Mouse (Mus musculus): ENCODE measurements around the gene Cdh18. TPM values are rescaled to one million over a fixed set of nuclear protein-coding genes. Genes with fewer than 3 reads are reported as not detected.
"Not testable (repeated sequence)": the region's sequence is repeated elsewhere in the genome, so short reads cannot be mapped to it uniquely, and the experiment has no call there.

The Cdh18 gene
- total RNA-seq (2021): 1 to 10 TPM; 9.3 to 9.4 TPM

- no peak for DNase-seq (ENCODE audit: extremely low spot score in 1 of 2, low spot score in 1 of 2)
Observed at GRCm38 (mm10) chr15:22548711-22549271, at the start of gene Cdh18. Gene Cdh18 (plus strand): TSS chr15:22549022.

DNA sequence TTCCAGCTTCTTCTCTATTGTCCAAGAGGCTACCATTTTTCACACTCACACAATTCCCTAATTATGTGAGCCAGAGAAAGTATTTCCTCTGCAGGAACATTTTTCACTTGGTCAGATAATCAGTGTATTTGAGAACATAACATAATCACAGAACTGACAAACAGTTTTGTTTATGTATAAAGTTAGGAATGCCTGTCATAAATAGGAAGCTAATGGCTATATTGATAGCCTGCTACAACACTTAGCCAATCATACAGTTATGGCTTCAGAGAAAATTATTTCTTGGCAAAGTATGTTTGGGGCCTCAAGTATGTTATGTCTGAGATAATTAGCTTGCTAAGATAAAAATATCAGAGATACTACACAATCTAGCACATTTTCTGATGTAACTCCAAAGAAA lies 37.6 kb upstream of the Cdh18 start:
- DNase-seq (ENCODE audit: extremely low spot score in 1 of 2, low spot score in 1 of 2): no peak

GRCm38 (mm10) chr15:22535828-22536227 lies 13.0 kb upstream of the Cdh18 start:
- no peak for DNase-seq (ENCODE audit: extremely low spot score in 1 of 2, low spot score in 1 of 2)

DNA sequence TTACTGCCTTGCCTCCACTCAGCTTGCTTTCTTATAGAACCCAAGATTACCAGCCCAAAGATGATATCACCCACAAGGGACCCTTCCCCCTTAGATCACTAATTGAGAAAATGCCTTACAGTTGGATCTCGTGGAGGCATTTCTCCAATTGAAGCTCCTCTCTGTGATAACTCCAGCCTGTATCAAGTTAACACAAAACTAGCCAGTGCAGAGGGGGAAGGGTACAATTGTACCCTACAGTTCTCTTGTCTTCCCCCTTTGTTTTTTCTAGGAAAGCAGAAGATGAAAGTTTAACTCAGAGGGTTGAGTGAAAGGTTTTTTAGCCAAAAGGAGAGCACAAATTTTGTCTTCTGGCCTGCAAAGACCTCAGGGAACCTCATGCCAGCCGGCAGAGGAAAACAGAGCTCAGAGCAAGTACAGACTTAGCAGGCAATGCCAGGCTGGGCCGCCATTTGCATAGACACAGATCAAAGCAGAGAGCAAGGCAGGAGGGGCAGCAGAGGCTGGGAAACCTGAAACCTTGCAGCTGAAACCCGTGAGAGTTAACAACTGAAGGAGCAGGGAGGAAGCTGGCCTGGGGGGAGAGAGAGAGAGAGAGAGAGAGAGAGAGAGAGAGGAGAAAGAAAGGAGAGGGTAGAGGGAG lies 29.3 kb downstream of the Cdh18 start:
- DNase-seq (ENCODE audit: extremely low spot score in 1 of 2, low spot score in 1 of 2): no peak

DNA sequence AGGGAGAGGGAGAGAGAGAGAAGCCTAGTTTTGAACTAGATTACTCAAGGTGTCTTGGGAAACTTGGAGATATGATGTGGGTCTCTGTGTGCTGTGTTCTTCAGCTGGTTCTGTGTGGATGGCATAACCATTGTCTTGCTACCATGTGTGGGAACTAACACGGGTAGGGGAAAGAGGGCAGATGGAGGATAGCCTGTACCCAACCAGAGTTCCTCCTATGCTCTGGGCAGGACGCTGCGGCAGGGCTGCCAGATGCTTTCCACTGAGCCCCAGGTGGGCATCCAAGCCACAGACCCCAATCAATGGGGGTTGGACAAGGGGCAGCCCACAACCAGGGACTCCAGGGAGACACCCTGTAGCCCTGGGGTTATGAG lies 29.8 kb downstream of the Cdh18 start:
- no peak for DNase-seq (ENCODE audit: extremely low spot score in 1 of 2, low spot score in 1 of 2)

- no peak for DNase-seq (ENCODE audit: extremely low spot score in 1 of 2, low spot score in 1 of 2)
Observed at GRCm38 (mm10) chr15:22584667-22585066, 35.8 kb downstream of the Cdh18 start.

GRCm38 (mm10) chr15:22716376-22716775 lies 167.6 kb downstream of the Cdh18 start:
- no peak for DNase-seq (ENCODE audit: extremely low spot score in 1 of 2, low spot score in 1 of 2)

GRCm38 (mm10) chr15:22717681-22718080 lies 168.9 kb downstream of the Cdh18 start:
- no peak for DNase-seq (ENCODE audit: extremely low spot score in 1 of 2, low spot score in 1 of 2)

DNA sequence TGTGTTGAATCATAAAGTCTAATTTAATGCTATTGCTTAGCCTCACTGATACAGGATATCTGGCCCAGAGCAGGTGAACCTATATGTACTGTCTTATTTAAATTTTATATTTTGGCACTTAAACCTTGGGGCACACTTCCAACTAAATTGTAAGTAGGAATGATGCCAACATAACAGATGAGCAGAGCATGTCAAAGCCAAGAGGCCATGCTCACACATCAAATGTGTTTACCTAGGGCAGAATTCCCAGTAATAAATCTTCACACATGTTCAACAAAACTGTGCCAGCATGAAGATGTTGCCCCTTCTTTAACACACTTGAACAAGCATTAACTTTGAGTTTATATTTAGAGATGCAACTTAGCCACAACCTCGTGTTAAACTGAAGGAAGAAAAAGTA lies 177.8 kb downstream of the Cdh18 start:
- DNase-seq (ENCODE audit: extremely low spot score in 1 of 2, low spot score in 1 of 2): no peak

GRCm38 (mm10) chr15:22733039-22733438 lies 184.2 kb downstream of the Cdh18 start:
- no peak for DNase-seq (ENCODE audit: extremely low spot score in 1 of 2, low spot score in 1 of 2)

- DNase-seq (ENCODE audit: extremely low spot score in 1 of 2, low spot score in 1 of 2): no peak
Observed at GRCm38 (mm10) chr15:22736165-22736564, 187.3 kb downstream of the Cdh18 start.

GRCm38 (mm10) chr15:22761257-22761656 lies 212.4 kb downstream of the Cdh18 start:
- not testable (repeated sequence) for DNase-seq (ENCODE audit: extremely low spot score in 1 of 2, low spot score in 1 of 2)

- not testable (repeated sequence) for DNase-seq (ENCODE audit: extremely low spot score in 1 of 2, low spot score in 1 of 2)
Observed at GRCm38 (mm10) chr15:22766591-22766990, 217.8 kb downstream of the Cdh18 start.

DNA sequence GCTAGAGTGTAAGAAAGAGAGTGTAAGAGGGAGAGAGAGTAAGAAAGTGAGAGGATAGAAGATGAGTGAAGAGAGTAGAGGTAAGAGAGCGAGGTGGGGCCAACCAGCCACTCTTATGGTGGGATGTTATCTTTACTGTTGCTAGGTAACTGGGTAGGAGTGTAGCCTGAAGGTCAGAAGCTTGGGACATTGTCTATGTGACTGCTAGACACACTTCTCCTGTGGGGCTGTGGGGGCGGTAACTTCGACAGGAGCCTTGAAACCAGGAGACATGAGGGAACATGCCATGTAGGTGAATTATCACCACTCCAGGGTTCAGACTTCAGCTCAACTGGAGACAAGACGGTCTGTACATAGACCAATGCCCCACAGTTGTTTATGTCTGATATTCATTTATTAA lies 227.5 kb downstream of the Cdh18 start:
- DNase-seq (ENCODE audit: extremely low spot score in 1 of 2, low spot score in 1 of 2): no peak

GRCm38 (mm10) chr15:22789696-22790095 lies 240.9 kb downstream of the Cdh18 start:
- DNase-seq (ENCODE audit: extremely low spot score in 1 of 2, low spot score in 1 of 2): no peak

DNA sequence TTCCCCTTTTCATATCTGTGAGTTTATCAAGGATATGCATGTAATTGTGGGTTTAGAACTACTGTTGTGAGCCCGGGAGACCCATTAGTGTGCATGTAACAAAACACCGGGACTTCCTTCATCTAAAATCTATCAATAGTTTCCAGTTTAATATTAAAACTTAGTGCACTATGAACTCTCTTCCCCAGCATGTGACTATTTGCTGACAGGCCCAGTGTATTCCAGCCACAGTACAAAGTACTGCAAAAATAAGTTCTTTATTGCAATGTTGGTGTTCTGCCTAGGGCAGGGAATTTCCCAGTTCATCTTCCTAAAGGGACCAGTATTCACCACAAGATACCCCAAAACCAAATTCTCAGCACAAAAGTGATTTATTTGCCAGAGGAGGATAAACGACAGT lies 243.0 kb downstream of the Cdh18 start:
- DNase-seq (ENCODE audit: extremely low spot score in 1 of 2, low spot score in 1 of 2): no peak

- no peak for DNase-seq (ENCODE audit: extremely low spot score in 1 of 2, low spot score in 1 of 2)
Observed at GRCm38 (mm10) chr15:22833127-22833526, 284.3 kb downstream of the Cdh18 start.

- no peak for DNase-seq (ENCODE audit: extremely low spot score in 1 of 2, low spot score in 1 of 2)
Observed at GRCm38 (mm10) chr15:22837173-22837572, 288.4 kb downstream of the Cdh18 start.

DNA sequence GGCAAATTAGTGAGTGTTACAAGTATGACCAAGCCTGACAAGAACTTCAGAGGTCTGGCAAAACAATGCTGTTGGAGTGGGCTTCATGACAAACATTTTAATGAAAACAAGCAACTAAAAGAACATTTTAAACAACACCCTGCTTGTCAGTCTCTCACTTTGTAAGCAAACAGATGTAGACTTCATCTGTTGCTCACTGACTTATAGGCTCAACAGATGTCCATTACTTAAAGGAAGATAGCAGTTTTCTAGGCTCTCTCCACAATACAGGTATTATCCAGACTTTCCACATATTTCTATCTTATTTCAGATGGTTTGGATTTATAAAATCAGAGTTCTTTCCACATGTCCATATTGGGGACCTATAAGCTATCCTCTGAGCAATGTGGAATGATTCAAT lies 308.9 kb downstream of the Cdh18 start:
- DNase-seq (ENCODE audit: extremely low spot score in 1 of 2, low spot score in 1 of 2): no peak

- no peak for DNase-seq (ENCODE audit: extremely low spot score in 1 of 2, low spot score in 1 of 2)
Observed at GRCm38 (mm10) chr15:22870679-22871078, 321.9 kb downstream of the Cdh18 start.

GRCm38 (mm10) chr15:22897724-22898123 lies 348.9 kb downstream of the Cdh18 start:
- no peak for DNase-seq (ENCODE audit: extremely low spot score in 1 of 2, low spot score in 1 of 2)

GRCm38 (mm10) chr15:22898208-22898607 lies 349.4 kb downstream of the Cdh18 start:
- no peak for DNase-seq (ENCODE audit: extremely low spot score in 1 of 2, low spot score in 1 of 2)
